Mouse (Mus musculus) brain, embryonic 14.5 days (tissue): ENCODE data around the gene Tmprss15. TPM values are rescaled to one million over a fixed set of nuclear protein-coding genes. Genes with fewer than 3 reads are reported as not detected.

ENCODE experiments used
- DNase-seq: peaks from one replicate; pipeline ENCODE4 v3.0.0-alpha.2; 2011; ENCODE audit warnings: low read depth
- CTCF ChIP-seq: fragments of 200-500 bp; IDR thresholded peaks from 2 replicates; pipeline ENCODE4 v1.5.1; 2012; ENCODE audit warnings: inconsistent platforms, mild to moderate bottlenecking, moderate library complexity, borderline replicate concordance; ENCODE audit not compliant: insufficient read depth, insufficient read length; ENCODE audit errors: extremely low read depth
- POLR2A ChIP-seq: fragments of 200-500 bp; IDR thresholded peaks from 2 replicates; pipeline ENCODE4 v1.6.1; 2012; ENCODE audit warnings: mild to moderate bottlenecking, inconsistent platforms, borderline replicate concordance; ENCODE audit not compliant: poor library complexity, insufficient read depth, insufficient read length, severe bottlenecking; ENCODE audit errors: extremely low read depth
- polyA plus RNA-seq: library from polyadenylated mRNA; depleted of rRNA; stranded (reverse); fragments of >200 nt; gene quantifications from 2 replicates; pipeline ENCODE4 v1.2.3, GENCODE M21; 2012; rRNA removed

Gene Tmprss15
- 0.01 TPM in 2 replicates for polyA plus RNA-seq

- TF ChIP-seq CTCF (no peak), POLR2A (no peak)
- no peak for DNase-seq
Measured at GRCm38 (mm10) chr16:79090997-79091396, at the start of gene Tmprss15. Tmprss15 (minus strand) TSS chr16:79091097.

- TF ChIP-seq CTCF: no peak
- TF ChIP-seq POLR2A: no peak
- DNase-seq: peak; percentile 77
Measured at GRCm38 (mm10) chr16:79114879-79115278, 24.0 kb upstream of the Tmprss15 start.

- DNase-seq: no peak
- no peak for TF ChIP-seq POLR2A
Measured at GRCm38 (mm10) chr16:79109516-79109915, 18.6 kb upstream of the Tmprss15 start.

- DNase-seq: no peak
- TF ChIP-seq CTCF (no peak), POLR2A (no peak)
Measured at GRCm38 (mm10) chr16:79108969-79109368, 18.1 kb upstream of the Tmprss15 start.

GRCm38 (mm10) chr16:79100325-79100724, 9.4 kb upstream of the Tmprss15 start:
- no peak for DNase-seq
- TF ChIP-seq POLR2A (no peak), CTCF (no peak)

GRCm38 (mm10) chr16:79098321-79098720, 7.4 kb upstream of the Tmprss15 start:
- no peak for DNase-seq
- TF ChIP-seq CTCF (no peak), POLR2A (no peak)

- TF ChIP-seq CTCF (no peak), POLR2A (no peak)
Measured at GRCm38 (mm10) chr16:79086550-79086949, 4.3 kb downstream of the Tmprss15 start.

GRCm38 (mm10) chr16:79063848-79064247, 27.0 kb downstream of the Tmprss15 start:
- DNase-seq: peak; percentile 32
- TF ChIP-seq POLR2A: no peak
- no peak for TF ChIP-seq CTCF

More at GRCm38 (mm10) chr16:79086550-79086949, 4.3 kb downstream of the Tmprss15 start:
- no peak for DNase-seq

- TF ChIP-seq CTCF (peak; percentile 68), POLR2A (no peak)
- DNase-seq: peak; percentile 75
Measured at GRCm38 (mm10) chr16:79058775-79059558, 31.9 kb downstream of the Tmprss15 start.

GRCm38 (mm10) chr16:79032593-79032992, 58.3 kb downstream of the Tmprss15 start:
- TF ChIP-seq POLR2A (no peak), CTCF (no peak)
- DNase-seq: no peak

- TF ChIP-seq POLR2A: no peak
- no peak for TF ChIP-seq CTCF
- no peak for DNase-seq
Measured at GRCm38 (mm10) chr16:79002812-79003211, 88.1 kb downstream of the Tmprss15 start.

- TF ChIP-seq POLR2A (no peak), CTCF (no peak)
- no peak for DNase-seq
Measured at GRCm38 (mm10) chr16:79001679-79002078, 89.2 kb downstream of the Tmprss15 start.
